Mouse (Mus musculus) ES-Bruce4 (cell line): Measurements from ENCODE around the gene Mt3. TPM values are rescaled to one million over a fixed set of nuclear protein-coding genes. Genes with fewer than 3 reads are reported as not detected.

Experiments used
- H3K27ac ChIP-seq: 2 replicates; pipeline ENCODE4 v1.5.1; 2012; ENCODE audit warnings: low read length, inconsistent platforms; ENCODE audit not compliant: insufficient read depth
- H3K27me3 ChIP-seq: 2 replicates; pipeline ENCODE4 v1.6.1; 2012; ENCODE audit warnings: mild to moderate bottlenecking, low read length, inconsistent platforms; ENCODE audit not compliant: control insufficient read depth, poor library complexity, insufficient read depth, severe bottlenecking
- H3K36me3 ChIP-seq: 2 replicates; pipeline ENCODE4 v1.6.1; 2012; ENCODE audit warnings: inconsistent platforms, mild to moderate bottlenecking, low read length, moderate library complexity; ENCODE audit not compliant: control insufficient read depth, poor library complexity, insufficient read depth, severe bottlenecking
- H3K4me1 ChIP-seq: one replicate; pipeline ENCODE4 v1.8.1; 2011; ENCODE audit warnings: low read length; ENCODE audit not compliant: control insufficient read depth, insufficient read depth
- H3K4me3 ChIP-seq: 2 replicates; pipeline ENCODE4 v1.5.1; 2011; ENCODE audit warnings: low read depth, mild to moderate bottlenecking, low read length
- H3K9ac ChIP-seq: 2 replicates; pipeline ENCODE4 v1.6.1; 2012; ENCODE audit warnings: low read depth, mild to moderate bottlenecking, inconsistent platforms; ENCODE audit not compliant: poor library complexity, severe bottlenecking
- H3K9me3 ChIP-seq: replicated peaks from 2 replicates; pipeline ENCODE4 v1.6.1; 2012; ENCODE audit warnings: mild to moderate bottlenecking, low read length, inconsistent platforms; ENCODE audit not compliant: control insufficient read depth, poor library complexity, insufficient read depth, severe bottlenecking
- CTCF ChIP-seq: IDR thresholded peaks from one replicate; pipeline ENCODE4 v1.8.1; 2011; ENCODE audit warnings: low read depth, low read length
- EP300 ChIP-seq: IDR thresholded peaks from 2 replicates; pipeline ENCODE4 v1.6.1; 2011; ENCODE audit warnings: low read depth, low read length; ENCODE audit not compliant: insufficient read depth
- POLR2A ChIP-seq: IDR thresholded peaks from one replicate; pipeline ENCODE4 v1.8.1; 2011; ENCODE audit warnings: low read length; ENCODE audit not compliant: insufficient read depth
- polyA plus RNA-seq: library from polyadenylated mRNA; stranded (reverse); fragments of >200 nt; gene quantifications from 2 replicates; pipeline ENCODE4 v1.2.4, GENCODE M21; 2011; ENCODE audit warnings: low read depth; ENCODE audit not compliant: missing spikeins, insufficient read depth, insufficient read length

Mt3 gene
- polyA plus RNA-seq, 1 experiment = 3.9 TPM

DNA sequence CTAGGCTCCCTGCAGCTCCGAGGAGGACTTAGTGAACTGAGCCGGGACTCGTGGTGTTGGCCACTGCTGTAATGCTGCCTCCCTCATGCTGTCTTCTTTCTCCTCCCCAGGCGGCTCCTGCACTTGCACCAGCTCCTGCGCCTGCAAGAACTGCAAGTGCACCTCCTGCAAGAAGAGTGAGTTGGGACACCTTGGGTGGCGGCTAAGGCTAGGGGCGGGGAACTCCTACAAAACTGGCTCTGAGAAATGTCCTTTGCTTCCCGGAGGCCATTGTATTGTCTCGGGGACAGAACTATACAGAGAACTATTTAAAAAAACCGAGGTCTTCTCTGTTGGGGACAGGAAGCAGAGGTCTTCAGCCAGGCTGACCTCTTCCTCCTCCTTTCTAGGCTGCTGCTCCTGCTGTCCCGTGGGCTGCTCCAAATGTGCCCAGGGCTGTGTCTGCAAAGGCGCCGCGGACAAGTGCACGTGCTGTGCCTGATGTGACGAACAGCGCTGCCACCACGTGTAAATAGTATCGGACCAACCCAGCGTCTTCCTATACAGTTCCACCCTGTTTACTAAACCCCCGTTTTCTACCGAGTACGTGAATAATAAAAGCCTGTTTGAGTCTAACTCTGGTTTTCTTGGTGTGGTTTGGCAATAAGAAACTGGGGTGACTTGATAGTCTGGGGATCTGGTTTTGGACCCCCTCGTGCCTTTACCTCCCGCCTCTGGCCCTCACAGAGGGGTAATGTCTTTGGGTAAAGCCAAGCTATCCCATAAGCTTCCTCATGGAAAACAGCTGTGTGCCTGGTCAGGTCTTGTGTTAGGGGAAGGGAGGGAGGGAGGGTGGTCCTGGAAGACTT, 27.5 kb downstream of the Mt3 start:
- Histone ChIP-seq H3K27ac (peak overlapping the region; percentile 82), H3K4me1 (peaks cover 2% of the 10 kb centered on the region), H3K27me3 (no peaks in the 10 kb centered on the region), H3K4me3 (peak overlapping the region; percentile 91), H3K9me3 (no peaks in the 10 kb centered on the region), H3K9ac (peak overlapping the region; percentile 86), H3K36me3 (peaks cover 3% of the 10 kb centered on the region; the same call in 1 of the 2 replicates)
- TF ChIP-seq EP300 (no peak), POLR2A (no peak), CTCF (no peak)

DNA sequence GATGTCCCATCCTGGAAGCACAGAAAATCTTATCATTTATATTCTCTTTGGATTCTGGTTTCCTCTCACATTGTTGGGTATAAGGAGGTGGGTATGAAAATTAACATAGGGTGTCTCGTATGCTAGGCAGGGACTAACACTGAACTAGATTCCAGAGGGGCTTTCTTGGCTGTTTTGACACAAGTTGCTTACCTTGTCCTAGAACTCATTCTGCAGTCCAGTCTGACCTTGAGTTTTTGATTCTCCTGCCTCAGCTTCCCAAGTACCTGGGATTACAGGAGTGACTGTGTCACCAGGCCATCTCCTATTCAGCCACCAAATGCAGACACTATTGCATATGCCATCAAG, 28.1 kb downstream of the Mt3 start:
- Histone ChIP-seq H3K9ac (peak overlapping the region; percentile 86), H3K27me3 (no peaks in the 10 kb centered on the region), H3K4me1 (peaks cover 2% of the 10 kb centered on the region), H3K9me3 (no peaks in the 10 kb centered on the region), H3K36me3 (peaks cover 3% of the 10 kb centered on the region; the same call in 1 of the 2 replicates), H3K4me3 (peak overlapping the region; percentile 91), H3K27ac (no peak overlapping the region)
- no peak for TF ChIP-seq CTCF
- no peak for TF ChIP-seq POLR2A
- TF ChIP-seq EP300 = no peak

DNA sequence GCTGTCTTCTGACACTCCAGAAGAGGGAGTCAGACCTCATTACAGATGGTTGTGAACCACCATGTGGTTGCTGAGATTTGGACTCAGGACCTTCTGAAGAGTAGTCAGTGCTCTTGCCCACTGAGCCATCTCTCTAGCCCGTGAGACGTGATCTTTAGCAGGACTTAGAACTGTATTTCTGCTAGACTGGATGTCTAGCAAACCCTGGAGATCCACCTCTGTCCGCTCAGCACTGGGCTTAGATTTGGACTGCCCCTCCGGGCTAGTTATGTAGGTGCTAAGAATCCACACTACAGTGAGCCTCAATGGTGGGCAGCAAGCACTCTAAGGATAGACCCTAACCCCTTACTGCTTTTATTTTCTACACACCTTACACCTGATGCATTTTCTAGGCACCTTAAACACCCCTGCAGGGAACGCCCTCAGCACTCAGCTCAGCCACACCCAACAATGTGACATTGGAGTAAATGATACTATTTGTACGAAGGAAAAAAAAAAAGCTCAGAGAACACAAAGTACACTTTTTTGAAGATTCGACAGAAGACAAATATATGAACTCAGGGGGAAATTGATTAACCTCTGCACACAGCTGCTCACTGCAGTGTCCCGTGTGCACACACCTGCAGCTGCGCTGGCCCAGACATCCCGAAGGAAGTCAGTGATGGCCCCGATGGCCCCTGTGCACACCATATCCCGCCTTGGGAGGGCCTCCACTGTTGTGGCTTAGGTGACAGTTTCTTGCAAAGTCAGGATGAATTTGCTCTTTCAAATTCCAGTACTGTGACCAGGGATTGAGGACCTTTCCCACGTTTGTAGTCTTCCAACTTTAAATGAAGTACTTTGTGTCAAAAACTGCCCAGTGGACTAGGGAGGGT, 29.9 kb downstream of the Mt3 start:
- Histone ChIP-seq H3K36me3 (peaks cover 3% of the 10 kb centered on the region; the same call in 1 of the 2 replicates), H3K9ac (peak overlapping the region; percentile 48), H3K27me3 (no peaks in the 10 kb centered on the region), H3K9me3 (no peaks in the 10 kb centered on the region), H3K4me3 (peak overlapping the region; percentile 55), H3K4me1 (peaks cover 4% of the 10 kb centered on the region), H3K27ac (peak overlapping the region; percentile 92)
- TF ChIP-seq EP300 (no peak), POLR2A (no peak), CTCF (no peak)

GRCm38 (mm10) chr8:94183117-94183516, 30.7 kb downstream of the Mt3 start:
- TF ChIP-seq CTCF (peak; percentile 55), POLR2A (peak; percentile 12), EP300 (peak; percentile 83)
- peak overlapping the region; percentile 55 for H3K4me3 ChIP-seq
- H3K27me3 ChIP-seq = no peaks in the 10 kb centered on the region
- H3K27ac ChIP-seq = peak overlapping the region; percentile 92
- H3K9ac ChIP-seq = peak overlapping the region; percentile 48
- peaks cover 4% of the 10 kb centered on the region for H3K4me1 ChIP-seq
- H3K36me3 ChIP-seq = peaks cover 3% of the 10 kb centered on the region; the same call in 1 of the 2 replicates
- no peaks in the 10 kb centered on the region for H3K9me3 ChIP-seq

DNA sequence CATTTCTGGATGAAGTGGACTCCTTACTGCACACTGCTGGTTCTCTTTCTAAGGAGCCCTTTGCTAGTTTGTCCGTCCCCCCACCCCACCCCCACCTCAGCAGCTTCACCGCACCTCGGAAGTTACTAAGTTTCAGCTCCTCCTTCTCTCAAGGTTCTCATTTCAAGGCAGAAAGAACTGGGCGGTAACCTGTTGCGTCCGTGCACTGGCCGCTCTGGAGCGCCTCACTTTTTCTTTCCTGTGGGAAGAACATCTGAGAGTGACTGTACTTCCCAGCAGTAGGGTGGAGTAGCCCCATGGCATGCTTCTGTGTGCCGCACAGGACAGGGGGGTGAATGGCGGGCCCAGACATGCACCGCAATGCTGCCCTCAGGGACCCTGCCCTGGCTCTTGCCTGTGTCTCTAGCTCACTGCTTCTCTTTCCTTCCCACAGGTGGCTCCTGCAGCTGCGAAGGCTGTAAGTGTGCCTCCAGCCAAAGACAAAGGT, 32.0 kb downstream of the Mt3 start:
- H3K4me3 ChIP-seq = peak overlapping the region; percentile 26
- H3K4me1 ChIP-seq = peaks cover 4% of the 10 kb centered on the region
- H3K27ac ChIP-seq = peak overlapping the region; percentile 67
- H3K27me3 ChIP-seq = no peaks in the 10 kb centered on the region
- peak overlapping the region; percentile 26 for H3K9ac ChIP-seq
- TF ChIP-seq EP300 (peak; percentile 34; the same call in 1 of the 2 replicates), CTCF (no peak), POLR2A (peak; percentile 19)
- H3K36me3 ChIP-seq = peaks cover 3% of the 10 kb centered on the region; the same call in 1 of the 2 replicates
- no peaks in the 10 kb centered on the region for H3K9me3 ChIP-seq
